Mouse (Mus musculus) spleen, adult 2 months (tissue): ENCODE measurements around the gene Mov10. TPM values are rescaled to one million over a fixed set of nuclear protein-coding genes. Genes with fewer than 3 reads are reported as not detected.

ENCODE experiments used
- DNase-seq, 2 experiments: peaks; one replicate each; pipeline versions ENCODE4 v3.0.0 to v3.0.0-alpha.2; 2012 to 2021; ENCODE audit warnings: low spot score in 2 of 2, low read depth in 1 of 2
- H3K27ac ChIP-seq: fragments of 200-500 bp; 2 replicates; pipeline ENCODE4 v1.5.1; 2012; ENCODE audit warnings: low read length, inconsistent platforms; ENCODE audit not compliant: insufficient read depth
- H3K27me3 ChIP-seq: fragments of 200-500 bp; 2 replicates; pipeline ENCODE4 v1.6.1; 2012; ENCODE audit warnings: mild to moderate bottlenecking, moderate library complexity, low read length, inconsistent platforms; ENCODE audit not compliant: control insufficient read depth, insufficient read depth
- H3K36me3 ChIP-seq: fragments of 200-500 bp; 2 replicates; pipeline ENCODE4 v1.6.1; 2012; ENCODE audit warnings: mild to moderate bottlenecking, low read length, inconsistent platforms; ENCODE audit not compliant: control insufficient read depth, insufficient read depth
- H3K4me1 ChIP-seq: fragments of 200-500 bp; 2 replicates; pipeline ENCODE4 v1.6.1; 2011; ENCODE audit warnings: inconsistent platforms; ENCODE audit not compliant: control insufficient read depth, insufficient read depth, insufficient read length
- H3K4me3 ChIP-seq: fragments of 200-500 bp; 2 replicates; pipeline ENCODE4 v1.5.1; 2011; ENCODE audit warnings: mild to moderate bottlenecking, inconsistent platforms; ENCODE audit not compliant: insufficient read depth, insufficient read length; ENCODE audit errors: extremely low read depth
- CTCF ChIP-seq: fragments of 200-500 bp; IDR thresholded peaks from 2 replicates; pipeline ENCODE4 v1.5.1; 2011; ENCODE audit warnings: mild to moderate bottlenecking, inconsistent platforms; ENCODE audit not compliant: insufficient read depth, insufficient read length, insufficient replicate concordance; ENCODE audit errors: extremely low read depth
- POLR2A ChIP-seq: fragments of 200-500 bp; IDR thresholded peaks from 2 replicates; pipeline ENCODE4 v1.6.1; 2011; ENCODE audit warnings: low read depth, low read length, inconsistent platforms
- WGBS: fragments of 180-500 bp; shearing (Covaris S2); methylation state at CpG from one replicate; pipeline ENCODE4 v1.1.7; 2018; 5-methylcytosine and 5-hydroxymethylcytosine counted together
- polyA plus RNA-seq: library from polyadenylated mRNA; depleted of rRNA; stranded (reverse); fragments of >200 nt; gene quantifications from 2 replicates; pipeline ENCODE4 v1.2.3, GENCODE M21; 2012

Mov10 gene
- polyA plus RNA-seq, 1 experiment = 13.5 TPM

- no peaks in the 10 kb centered on the region for H3K36me3 ChIP-seq
- H3K27ac ChIP-seq = no peak overlapping the region
- DNase-seq = no peak
- peaks cover 19% of the 10 kb centered on the region; the same call in 1 of the 2 replicates for H3K4me1 ChIP-seq
- TF ChIP-seq POLR2A (no peak), CTCF (no peak)
- 31% methylated on average over 12 of the region's 12 CpGs for WGBS
- peaks cover 12% of the 10 kb centered on the region for H3K27me3 ChIP-seq
- peak overlapping the region; percentile 56; the same call in 1 of the 2 replicates for H3K4me3 ChIP-seq
Measured at GRCm38 (mm10) chr3:104782061-104782681, 36.2 kb downstream of the Mov10 start.

GRCm38 (mm10) chr3:104781471-104781903 is 36.9 kb downstream of the Mov10 start, which contains the start of gene Fam19a3:
Fam19a3 (minus strand) TSS chr3:104781840.
- WGBS = under 1% methylated on average over 26 of the region's 26 CpGs
- peaks cover 12% of the 10 kb centered on the region for H3K27me3 ChIP-seq

GRCm38 (mm10) chr3:104780561-104781420 is 37.6 kb downstream of the Mov10 start, which contains the start of gene Ppm1j:
Ppm1j (plus strand) TSS chr3:104781056.
- DNase-seq = peak in 1 of 2 experiments; percentile 45
- TF ChIP-seq POLR2A (no peak), CTCF (no peak)
- Histone ChIP-seq H3K27ac (peak within 1 kb of the TSS; percentile 50), H3K36me3 (no peaks in the 10 kb centered on the region), H3K4me1 (peaks cover 19% of the 10 kb centered on the region; the same call in 1 of the 2 replicates), H3K27me3 (peaks cover 14% of the 10 kb centered on the region), H3K4me3 (peak within 1 kb of the TSS; percentile 56)
- WGBS = 3% methylated on average over 56 of the region's 56 CpGs

More at GRCm38 (mm10) chr3:104781471-104781903, 36.9 kb downstream of the Mov10 start, which contains the start of gene Fam19a3:
- Histone ChIP-seq H3K4me3 (peak within 1 kb of the TSS; percentile 56), H3K27ac (peak within 1 kb of the TSS; percentile 50), H3K4me1 (peaks cover 19% of the 10 kb centered on the region; the same call in 1 of the 2 replicates), H3K36me3 (no peaks in the 10 kb centered on the region)
- peak in 1 of 2 experiments; percentile 26 for DNase-seq
- TF ChIP-seq POLR2A (no peak), CTCF (no peak)

- TF ChIP-seq POLR2A = no peak
- peak; percentile 90 for TF ChIP-seq CTCF
- Histone ChIP-seq H3K4me3 (no peak overlapping the region), H3K4me1 (peaks cover 19% of the 10 kb centered on the region; the same call in 1 of the 2 replicates), H3K27ac (no peak overlapping the region), H3K36me3 (no peaks in the 10 kb centered on the region), H3K27me3 (peaks cover 14% of the 10 kb centered on the region)
- peak in 1 of 2 experiments; percentile 42 for DNase-seq
- WGBS = 5% methylated on average over 7 of the region's 7 CpGs
Measured at GRCm38 (mm10) chr3:104779949-104780348, 38.4 kb downstream of the Mov10 start.

- no peaks in the 10 kb centered on the region for H3K36me3 ChIP-seq
- H3K27ac ChIP-seq = no peak overlapping the region
- no peak overlapping the region for H3K4me3 ChIP-seq
- TF ChIP-seq POLR2A (no peak), CTCF (peak; percentile 30; the same call in 1 of the 2 replicates)
- H3K27me3 ChIP-seq = peaks cover 14% of the 10 kb centered on the region
- no peak for DNase-seq
- 3% methylated on average over 20 of the region's 20 CpGs for WGBS
- peaks cover 12% of the 10 kb centered on the region; the same call in 1 of the 2 replicates for H3K4me1 ChIP-seq
Measured at GRCm38 (mm10) chr3:104777342-104777741, 41.0 kb downstream of the Mov10 start.

GRCm38 (mm10) chr3:104773301-104773700 is 45.1 kb downstream of the Mov10 start:
- Histone ChIP-seq H3K27me3 (0 out of 2 replicates have a peak, but pooled peaks cover 6% of the 10 kb centered on the region), H3K4me1 (no peaks in the 10 kb centered on the region; the same call in 1 of the 2 replicates), H3K27ac (no peak overlapping the region), H3K36me3 (no peaks in the 10 kb centered on the region), H3K4me3 (no peak overlapping the region)
- DNase-seq = no peak
- WGBS = 93% methylated on average over 7 of the region's 7 CpGs
- no peak for TF ChIP-seq POLR2A
- no peak for TF ChIP-seq CTCF
